Mouse (Mus musculus): ENCODE data around the gene Slc16a10. TPM values are rescaled to one million over a fixed set of nuclear protein-coding genes. Genes with fewer than 3 reads are reported as not detected.
A peak's percentile ranks its signal among the peaks of the same experiment; 100 is the strongest.

Gene Slc16a10
- polyA plus RNA-seq, 1 experiment from 2014 or later = 26.6 TPM

DNA sequence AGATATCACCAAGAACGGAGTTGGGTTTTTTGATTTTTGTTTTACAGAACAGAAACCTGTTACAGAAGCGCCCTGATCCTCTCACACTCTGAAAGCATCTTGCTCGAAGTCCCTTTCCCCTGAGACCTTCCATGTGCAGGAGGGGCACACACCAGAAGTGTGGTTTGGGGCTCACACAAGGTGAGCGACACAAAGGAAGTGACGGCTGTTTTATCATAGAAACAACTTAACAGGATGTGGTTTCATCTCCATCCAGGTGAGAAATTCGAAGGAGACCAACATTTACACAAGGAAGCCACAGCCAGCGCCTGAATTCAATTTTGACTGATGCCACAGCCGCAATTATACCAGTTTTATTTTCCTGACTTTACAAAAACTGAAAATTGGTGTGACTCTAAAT is 21.3 kb upstream of the Slc16a10 start:
- WGBS = 84% methylated on average over 8 of the region's 8 CpGs
- H3K4me1 ChIP-seq (replicated peaks; ENCODE audit: control insufficient read depth, insufficient read depth, low read length) = no peaks in the 10 kb centered on the region
- no peak overlapping the region for H3K4me3 ChIP-seq (ENCODE audit: low read depth, low read length)
- peak; percentile 23 for DNase-seq (ENCODE audit: low spot score)
- H3K27ac ChIP-seq (ENCODE audit: low read depth) = no peak overlapping the region
- no peak overlapping the region for H3K9ac ChIP-seq (ENCODE audit: low read length)
- no peaks in the 10 kb centered on the region for H3K36me3 ChIP-seq (ENCODE audit: control insufficient read depth, insufficient read depth, low read length)
- no peaks in the 10 kb centered on the region for H3K27me3 ChIP-seq (replicated peaks; ENCODE audit: control insufficient read depth, insufficient read depth, low read length)
- no peak overlapping the region for H3K4me2 ChIP-seq (ENCODE audit: low read length)
- no peaks in the 10 kb centered on the region for H3K9me3 ChIP-seq (ENCODE audit: control insufficient read depth, low read length)
- no peak for ATAC-seq (replicated peaks; ENCODE audit: low FRiP score, low TSS enrichment, low read depth)

GRCm38 (mm10) chr10:40161701-40162255 is 19.7 kb upstream of the Slc16a10 start:
- Histone ChIP-seq H3K9ac (ENCODE audit: low read length) (no peak overlapping the region), H3K9me3 (ENCODE audit: control insufficient read depth, low read length) (no peaks in the 10 kb centered on the region), H3K4me2 (ENCODE audit: low read length) (no peak overlapping the region), H3K4me3 (ENCODE audit: low read depth, low read length) (no peak overlapping the region), H3K27me3 (replicated peaks; ENCODE audit: control insufficient read depth, insufficient read depth, low read length) (no peaks in the 10 kb centered on the region), H3K27ac (ENCODE audit: low read depth) (no peak overlapping the region), H3K4me1 (replicated peaks; ENCODE audit: control insufficient read depth, insufficient read depth, low read length) (no peaks in the 10 kb centered on the region), H3K36me3 (ENCODE audit: control insufficient read depth, insufficient read depth, low read length) (no peaks in the 10 kb centered on the region)
- DNase-seq (ENCODE audit: low spot score) (no peak), ATAC-seq (replicated peaks; ENCODE audit: low FRiP score, low TSS enrichment, low read depth) (no peak)
- 89% methylated on average over 5 of the region's 5 CpGs for WGBS

GRCm38 (mm10) chr10:40161236-40161635 is 19.2 kb upstream of the Slc16a10 start:
- Histone ChIP-seq H3K27me3 (replicated peaks; ENCODE audit: control insufficient read depth, insufficient read depth, low read length) (no peaks in the 10 kb centered on the region), H3K27ac (ENCODE audit: low read depth) (no peak overlapping the region), H3K4me1 (replicated peaks; ENCODE audit: control insufficient read depth, insufficient read depth, low read length) (no peaks in the 10 kb centered on the region), H3K4me3 (ENCODE audit: low read depth, low read length) (no peak overlapping the region), H3K4me2 (ENCODE audit: low read length) (no peak overlapping the region), H3K9me3 (ENCODE audit: control insufficient read depth, low read length) (no peaks in the 10 kb centered on the region), H3K36me3 (ENCODE audit: control insufficient read depth, insufficient read depth, low read length) (no peaks in the 10 kb centered on the region), H3K9ac (ENCODE audit: low read length) (no peak overlapping the region)
- no peak for DNase-seq (ENCODE audit: low spot score)
- 100% methylated on average over 2 of the region's 2 CpGs for WGBS
- ATAC-seq (replicated peaks; ENCODE audit: low FRiP score, low TSS enrichment, low read depth) = no peak

DNA sequence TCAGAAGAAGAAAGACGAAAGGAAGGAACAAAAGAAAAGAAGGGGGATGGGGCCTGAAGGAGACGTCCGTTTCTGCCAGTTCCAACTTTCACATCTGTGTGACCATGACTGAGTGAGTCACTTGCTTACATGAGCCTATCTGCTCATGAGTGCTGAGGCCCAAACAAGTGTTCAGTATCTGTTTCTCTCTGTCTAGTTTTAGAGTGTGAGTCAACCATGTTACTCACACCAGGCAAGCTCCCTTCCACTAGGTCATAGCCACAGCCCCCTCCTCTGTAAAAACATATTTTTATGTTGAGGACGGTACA is 10.4 kb upstream of the Slc16a10 start:
- H3K36me3 ChIP-seq (ENCODE audit: control insufficient read depth, insufficient read depth, low read length) = no peaks in the 10 kb centered on the region
- DNase-seq (ENCODE audit: low spot score) = peak; percentile 33
- no peaks in the 10 kb centered on the region for H3K9me3 ChIP-seq (ENCODE audit: control insufficient read depth, low read length)
- 84% methylated on average over 4 of the region's 4 CpGs for WGBS
- H3K9ac ChIP-seq (ENCODE audit: low read length) = no peak overlapping the region
- ATAC-seq (replicated peaks; ENCODE audit: low FRiP score, low TSS enrichment, low read depth) = no peak
- H3K4me3 ChIP-seq (ENCODE audit: low read depth, low read length) = no peak overlapping the region
- no peaks in the 10 kb centered on the region for H3K4me1 ChIP-seq (replicated peaks; ENCODE audit: control insufficient read depth, insufficient read depth, low read length)
- no peaks in the 10 kb centered on the region for H3K27me3 ChIP-seq (replicated peaks; ENCODE audit: control insufficient read depth, insufficient read depth, low read length)
- no peak overlapping the region for H3K4me2 ChIP-seq (ENCODE audit: low read length)
- no peak overlapping the region for H3K27ac ChIP-seq (ENCODE audit: low read depth)

- H3K36me3 ChIP-seq (ENCODE audit: control insufficient read depth, insufficient read depth, low read length) = no peaks in the 10 kb centered on the region
- H3K4me1 ChIP-seq (replicated peaks; ENCODE audit: control insufficient read depth, insufficient read depth, low read length) = no peaks in the 10 kb centered on the region
- ATAC-seq (replicated peaks; ENCODE audit: low FRiP score, low TSS enrichment, low read depth) (0 out of 2 replicates have a peak, but pooled peaks have one; percentile 60), DNase-seq (ENCODE audit: low spot score) (peak; percentile 58)
- no peak overlapping the region; the same call in 1 of the 2 replicates for H3K27ac ChIP-seq (ENCODE audit: low read depth)
- H3K4me3 ChIP-seq (ENCODE audit: low read depth, low read length) = no peak overlapping the region
- no peaks in the 10 kb centered on the region for H3K9me3 ChIP-seq (ENCODE audit: control insufficient read depth, low read length)
- WGBS = 54% methylated on average over 8 of the region's 8 CpGs
- no peaks in the 10 kb centered on the region for H3K27me3 ChIP-seq (replicated peaks; ENCODE audit: control insufficient read depth, insufficient read depth, low read length)
- no peak overlapping the region for H3K4me2 ChIP-seq (ENCODE audit: low read length)
- no peak overlapping the region for H3K9ac ChIP-seq (ENCODE audit: low read length)
Observed at GRCm38 (mm10) chr10:40151852-40152549, 9.9 kb upstream of the Slc16a10 start.

GRCm38 (mm10) chr10:40149584-40150145 is 7.6 kb upstream of the Slc16a10 start:
- H3K4me2 ChIP-seq (ENCODE audit: low read length) = no peak overlapping the region
- no peaks in the 10 kb centered on the region for H3K4me1 ChIP-seq (replicated peaks; ENCODE audit: control insufficient read depth, insufficient read depth, low read length)
- no peaks in the 10 kb centered on the region for H3K27me3 ChIP-seq (replicated peaks; ENCODE audit: control insufficient read depth, insufficient read depth, low read length)
- no peaks in the 10 kb centered on the region for H3K9me3 ChIP-seq (ENCODE audit: control insufficient read depth, low read length)
- no peak overlapping the region for H3K4me3 ChIP-seq (ENCODE audit: low read depth, low read length)
- DNase-seq (ENCODE audit: low spot score) (peak; percentile 44), ATAC-seq (replicated peaks; ENCODE audit: low FRiP score, low TSS enrichment, low read depth) (no peak)
- no peaks in the 10 kb centered on the region for H3K36me3 ChIP-seq (ENCODE audit: control insufficient read depth, insufficient read depth, low read length)
- no peak overlapping the region for H3K9ac ChIP-seq (ENCODE audit: low read length)
- 91% methylated on average over 5 of the region's 5 CpGs for WGBS
- H3K27ac ChIP-seq (ENCODE audit: low read depth) = no peak overlapping the region

- H3K9me3 ChIP-seq (ENCODE audit: control insufficient read depth, low read length) = no peaks in the 10 kb centered on the region
- no peak for ATAC-seq (replicated peaks; ENCODE audit: low FRiP score, low TSS enrichment, low read depth)
- H3K27ac ChIP-seq (ENCODE audit: low read depth) = no peak overlapping the region
- whole genome bisulfite sequencing = 89% methylated on average over 8 of the region's 8 CpGs
- H3K4me2 ChIP-seq (ENCODE audit: low read length) = no peak overlapping the region
- DNase-seq (ENCODE audit: low spot score) = no peak
- H3K4me3 ChIP-seq (ENCODE audit: low read depth, low read length) = no peak overlapping the region
- H3K4me1 ChIP-seq (replicated peaks; ENCODE audit: control insufficient read depth, insufficient read depth, low read length) = no peaks in the 10 kb centered on the region
- no peaks in the 10 kb centered on the region for H3K36me3 ChIP-seq (ENCODE audit: control insufficient read depth, insufficient read depth, low read length)
- H3K27me3 ChIP-seq (replicated peaks; ENCODE audit: control insufficient read depth, insufficient read depth, low read length) = no peaks in the 10 kb centered on the region
- H3K9ac ChIP-seq (ENCODE audit: low read length) = no peak overlapping the region
Observed at GRCm38 (mm10) chr10:40147325-40148059, 5.4 kb upstream of the Slc16a10 start.

DNA sequence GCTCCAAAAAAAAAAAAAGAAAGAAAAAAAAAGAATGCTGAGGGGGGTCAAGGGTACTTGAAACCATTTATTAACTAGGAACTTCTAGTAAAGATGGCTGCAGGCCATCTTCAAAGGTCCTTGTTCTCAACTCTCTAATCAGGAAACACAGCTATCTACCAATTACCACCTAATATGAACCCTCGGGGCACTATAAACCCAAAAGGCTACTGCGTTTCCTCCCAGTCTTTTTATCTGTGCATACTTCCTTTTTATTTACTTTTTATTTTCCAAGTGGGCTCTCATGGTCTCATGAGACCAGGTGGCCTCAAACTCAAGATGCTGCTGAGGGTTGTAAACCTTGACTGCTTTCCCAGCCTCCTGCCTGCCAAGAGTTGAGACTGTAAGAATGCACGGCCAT is 4.4 kb upstream of the Slc16a10 start:
- Histone ChIP-seq H3K27me3 (replicated peaks; ENCODE audit: control insufficient read depth, insufficient read depth, low read length) (no peaks in the 10 kb centered on the region), H3K4me2 (ENCODE audit: low read length) (no peak overlapping the region), H3K9me3 (ENCODE audit: control insufficient read depth, low read length) (no peaks in the 10 kb centered on the region), H3K4me3 (ENCODE audit: low read depth, low read length) (no peak overlapping the region), H3K27ac (ENCODE audit: low read depth) (no peak overlapping the region), H3K36me3 (ENCODE audit: control insufficient read depth, insufficient read depth, low read length) (no peaks in the 10 kb centered on the region), H3K4me1 (replicated peaks; ENCODE audit: control insufficient read depth, insufficient read depth, low read length) (no peaks in the 10 kb centered on the region; the same call in 1 of the 2 replicates), H3K9ac (ENCODE audit: low read length) (no peak overlapping the region)
- ATAC-seq (replicated peaks; ENCODE audit: low FRiP score, low TSS enrichment, low read depth) (no peak), DNase-seq (ENCODE audit: low spot score) (peak; percentile 25)
- WGBS = 61% methylated on average over 3 of the region's 3 CpGs
